9 mouse cellular contexts compared by ENCODE assay signal in the genomic region with DNA sequence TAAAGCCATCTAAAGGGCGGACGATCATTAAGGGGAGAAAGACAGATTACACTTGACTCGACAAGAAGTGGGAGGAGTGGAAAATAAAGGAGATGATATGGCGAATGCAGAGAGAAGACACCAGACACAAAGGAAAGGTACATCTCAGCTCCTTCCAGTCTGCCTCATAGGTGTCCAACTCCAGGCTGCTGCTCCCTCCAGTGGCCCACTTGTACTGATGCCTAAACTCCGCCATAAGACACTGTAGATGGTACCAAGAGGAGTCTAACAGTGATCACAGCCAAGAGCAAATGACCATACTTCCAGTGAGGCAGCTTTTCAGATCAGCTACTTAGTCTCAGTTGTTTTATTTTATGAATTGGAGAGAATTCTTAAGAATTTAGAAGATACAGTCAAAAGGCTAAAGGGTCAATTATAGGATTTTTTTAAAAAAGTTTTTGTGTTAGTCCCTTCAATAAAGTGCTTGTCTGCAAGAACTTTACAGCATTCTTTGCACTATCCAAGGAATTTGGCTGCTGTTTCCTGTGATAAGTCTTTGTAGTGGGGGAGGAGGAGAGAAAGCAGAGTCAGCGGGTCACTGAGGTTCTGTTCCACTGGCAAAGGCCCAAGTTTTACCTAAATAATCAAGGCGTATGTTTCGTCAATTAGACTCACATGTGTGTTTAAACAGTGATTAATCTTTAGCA.
DNase-seq lines count a peak whose midpoint lies in the region; ATAC-seq lines count a peak whose summit lies in the region.
"Had no signal": no experiment of that assay in that cellular context is flagged by ENCODE, and none has a peak within 500 bp of the region (broad histone marks: within the 10 kb centered on the region; RNA-seq: fewer than 3 reads in every experiment).

No protein-coding gene starts in this region.

- H3K4me3 ChIP-seq in heart, embryonic 11.5 days (ENCODE audit: low read depth, low read length): no peak overlapping the region
- no peak overlapping the region for H3K4me3 ChIP-seq in heart, embryonic 15.5 days
- H3K4me3 ChIP-seq in liver, embryonic 11.5 days (ENCODE audit: low read depth, low read length): no peak overlapping the region
- H3K4me3 ChIP-seq: forebrain, embryonic 13.5 days had no signal

- no peak overlapping the region for H3K9ac ChIP-seq in heart, embryonic 11.5 days (ENCODE audit: low read depth, low read length)
- H3K9ac ChIP-seq in heart, embryonic 15.5 days: no peak overlapping the region
- H3K9ac ChIP-seq in liver, embryonic 11.5 days (ENCODE audit: low read depth, low read length): no peak overlapping the region
- H3K9ac ChIP-seq: forebrain, embryonic 13.5 days had no signal

- DNase-seq in heart, postnatal 25 days (ENCODE audit: low spot score): no peak
- DNase-seq in ES-CJ7 (ENCODE audit: low read depth, low spot score): peak; percentile 13
- no peak for DNase-seq in liver, embryonic 11.5 days (ENCODE audit: low spot score)
- DNase-seq in left cerebral cortex, postnatal 10 days (ENCODE audit: extremely low spot score in 1 of 2, low spot score in 2 of 2): no peak
- no peak for DNase-seq in urinary bladder, adult 2 months (ENCODE audit: low spot score)
- DNase-seq in left cerebral cortex, postnatal 36 days (ENCODE audit: low spot score in 2 of 2): no peak

- H3K4me1 ChIP-seq in heart, embryonic 11.5 days (ENCODE audit: control insufficient read depth, insufficient read depth, low read length): peaks cover 25% of the 10 kb centered on the region
- peaks cover 47% of the 10 kb centered on the region for H3K4me1 ChIP-seq in heart, embryonic 15.5 days (replicated peaks)
- peaks cover 20% of the 10 kb centered on the region for H3K4me1 ChIP-seq in liver, embryonic 11.5 days (replicated peaks; ENCODE audit: control insufficient read depth, insufficient read depth, low read length)

- peaks cover 7% of the 10 kb centered on the region; the same call in 1 of the 2 replicates for H3K36me3 ChIP-seq in heart, embryonic 11.5 days (ENCODE audit: control insufficient read depth, insufficient read depth, low read length)
- H3K36me3 ChIP-seq in heart, embryonic 15.5 days: peaks cover 5% of the 10 kb centered on the region; the same call in 1 of the 2 replicates
- no peaks in the 10 kb centered on the region for H3K36me3 ChIP-seq in liver, embryonic 11.5 days (ENCODE audit: control insufficient read depth, insufficient read depth, low read length)

- intact Hi-C loops in heart, postnatal 25 days (cut with DNase I): loop anchor here (5.0 kb wide), 1 partner anchor 70 kb away; no protein-coding TSS in a partner anchor
- intact Hi-C loops in left cerebral cortex, postnatal 10 days (cut with DNase I): no loop called here
- intact Hi-C loops in left cerebral cortex, postnatal 36 days (cut with DNase I): no loop called here

- H3K4me2 ChIP-seq in heart, embryonic 11.5 days: peak overlapping the region; percentile 34
- peak overlapping the region; percentile 1; the same call in 1 of the 2 replicates for H3K4me2 ChIP-seq in heart, embryonic 15.5 days
- peak overlapping the region; percentile 5 for H3K4me2 ChIP-seq in liver, embryonic 11.5 days
- H3K4me2 ChIP-seq: forebrain, embryonic 13.5 days had no signal

- peak overlapping the region; percentile 79 for H3K27ac ChIP-seq in heart, embryonic 11.5 days (ENCODE audit: low read depth, low read length)
- H3K27ac ChIP-seq in heart, embryonic 15.5 days: peak overlapping the region; percentile 65
- peak overlapping the region; percentile 54 for H3K27ac ChIP-seq in liver, embryonic 11.5 days (ENCODE audit: low read depth, low read length)
- H3K27ac ChIP-seq: forebrain, embryonic 13.5 days had no signal

- no peak; the same call in none of the 2 replicates for ATAC-seq in heart, embryonic 11.5 days (replicated peaks; ENCODE audit: insufficient number of reproducible peaks, low FRiP score, low TSS enrichment)
- peak; percentile 68 for ATAC-seq in heart, embryonic 15.5 days (replicated peaks; ENCODE audit: insufficient number of reproducible peaks, insufficient read depth, low FRiP score, low read depth)
- ATAC-seq in liver, embryonic 11.5 days (replicated peaks; ENCODE audit: low FRiP score): 0 out of 2 replicates have a peak, but pooled peaks have one; percentile 41
- ATAC-seq: forebrain, embryonic 13.5 days had no signal

- 39% methylated on average over 8 of the region's 8 CpGs for WGBS in heart, embryonic 11.5 days (ENCODE audit: insufficient replicate concordance)
- WGBS in heart, embryonic 15.5 days: 40% methylated on average over 8 of the region's 8 CpGs
- 49% methylated on average over 8 of the region's 8 CpGs for WGBS in liver, embryonic 11.5 days

- H3K9me3 ChIP-seq in heart, embryonic 11.5 days (replicated peaks; ENCODE audit: control insufficient read depth, low read length): peaks cover 4% of the 10 kb centered on the region; the same call in 1 of the 2 replicates
- H3K9me3 ChIP-seq in heart, embryonic 15.5 days (replicated peaks): no peaks in the 10 kb centered on the region
- no peaks in the 10 kb centered on the region for H3K9me3 ChIP-seq in liver, embryonic 11.5 days (ENCODE audit: control insufficient read depth, low read length)
- H3K9me3 ChIP-seq: forebrain, embryonic 13.5 days had no signal

- H3K27me3 ChIP-seq in heart, embryonic 11.5 days (ENCODE audit: control insufficient read depth, insufficient read depth, low read length): no peaks in the 10 kb centered on the region
- H3K27me3 ChIP-seq in heart, embryonic 15.5 days: no peaks in the 10 kb centered on the region
- H3K27me3 ChIP-seq in liver, embryonic 11.5 days (replicated peaks; ENCODE audit: control insufficient read depth, insufficient read depth, low read length): no peaks in the 10 kb centered on the region
- H3K27me3 ChIP-seq: forebrain, embryonic 13.5 days had no signal
